In genomic region chr2:76468204-76468603, GRCm38 (mm10) we compare ENCODE assay signal across 9 mouse cellular contexts.
DNase-seq lines count a peak whose midpoint lies in the region; ATAC-seq and TF ChIP-seq lines count a peak whose summit lies in the region.
"Had no signal": no experiment of that assay in that cellular context is flagged by ENCODE, and none has a peak within 500 bp of the region (broad histone marks: within the 10 kb centered on the region; RNA-seq: fewer than 3 reads in every experiment).

No protein-coding gene starts in this region.

- no peaks in the 10 kb centered on the region for H3K4me1 ChIP-seq in midbrain, embryonic 10.5 days
- H3K4me1 ChIP-seq: limb, embryonic 15.5 days had no signal

- no peaks in the 10 kb centered on the region for H3K27me3 ChIP-seq in midbrain, embryonic 10.5 days (ENCODE audit: low read depth, poor library complexity, severe bottlenecking)
- H3K27me3 ChIP-seq: limb, embryonic 15.5 days had no signal

- no peak overlapping the region for H3K27ac ChIP-seq in layer of hippocampus, adult 2 months
- H3K27ac ChIP-seq in midbrain, embryonic 10.5 days (replicated peaks) = no peak overlapping the region
- H3K27ac ChIP-seq: limb, embryonic 15.5 days had no signal

- H3K36me3 ChIP-seq in midbrain, embryonic 10.5 days = no peaks in the 10 kb centered on the region

- no peaks in the 10 kb centered on the region for H3K9me3 ChIP-seq in midbrain, embryonic 10.5 days (replicated peaks)
- H3K9me3 ChIP-seq: limb, embryonic 15.5 days had no signal

- peak; percentile 32 to 46 for DNase-seq in layer of hippocampus, adult 2 months (ENCODE audit: low spot score in 2 of 2)
- no peak for DNase-seq in layer of hippocampus, postnatal 14 days (ENCODE audit: low spot score in 2 of 2)
- peak; percentile 56 to 60 for DNase-seq in adrenal gland, postnatal 36 days
- DNase-seq in heart, adult 8-10 months (ENCODE audit: low spot score) = peak; percentile 42
- peak; percentile 54 for DNase-seq in lung, postnatal 36 days
- DNase-seq in midbrain, embryonic 10.5 days (ENCODE audit: low spot score) = no peak
- DNase-seq in layer of hippocampus, postnatal 25 days (ENCODE audit: extremely low spot score in 1 of 2, low spot score in 1 of 2) = no peak

- 84% methylated on average over 8 of the region's 8 CpGs for WGBS in midbrain, embryonic 10.5 days

- TF ChIP-seq CTCF in layer of hippocampus, adult 2 months (conservative IDR thresholded peaks at IDR 0.05) = no peak

- H3K4me3 ChIP-seq in layer of hippocampus, adult 2 months = no peak overlapping the region
- H3K4me3 ChIP-seq in midbrain, embryonic 10.5 days = no peak overlapping the region
- H3K4me3 ChIP-seq: limb, embryonic 15.5 days had no signal

- no peak for ATAC-seq in inflammation-experienced regulatory T-cells, adult 6 months

Comparison
In these comparisons a context has a peak if more than half of its experiments do, and no peak if none do; other contexts are left out.
1. DNase-seq: peak in layer of hippocampus, adult 2 months (2 of 2), adrenal gland, postnatal 36 days (2 of 2), heart, adult 8-10 months (single experiment) and lung, postnatal 36 days (single experiment); none in layer of hippocampus, postnatal 14 days (0 of 2), midbrain, embryonic 10.5 days (single experiment) and layer of hippocampus, postnatal 25 days (0 of 2).